Mouse (Mus musculus): ENCODE measurements around the gene Itprip.
A peak's percentile ranks its signal among the peaks of the same experiment; 100 is the strongest.

Itprip gene

GRCm38 (mm10) chr19:47917396-47917795 is 1.7 kb downstream of the Itprip start:
- no peak for DNase-seq (ENCODE audit: extremely low read depth, insufficient read length, low spot score)

- DNase-seq (ENCODE audit: extremely low read depth, insufficient read length, low spot score) = no peak
These were observed 3.8 kb downstream of the Itprip start for GRCm38 (mm10) chr19:47915251-47915650.

GRCm38 (mm10) chr19:47914191-47914590 is 4.9 kb downstream of the Itprip start:
- no peak for DNase-seq (ENCODE audit: extremely low read depth, insufficient read length, low spot score)

- DNase-seq (ENCODE audit: extremely low read depth, insufficient read length, low spot score) = no peak
These were observed 5.8 kb downstream of the Itprip start for GRCm38 (mm10) chr19:47913344-47913743.

GRCm38 (mm10) chr19:47910751-47911150 is 8.3 kb downstream of the Itprip start:
- DNase-seq (ENCODE audit: extremely low read depth, insufficient read length, low spot score) = no peak

GRCm38 (mm10) chr19:47910117-47910618 is 8.9 kb downstream of the Itprip start:
- no peak for DNase-seq (ENCODE audit: extremely low read depth, insufficient read length, low spot score)

- DNase-seq (ENCODE audit: extremely low read depth, insufficient read length, low spot score) = no peak
These were observed 9.5 kb downstream of the Itprip start for GRCm38 (mm10) chr19:47909387-47910116.

GRCm38 (mm10) chr19:47908961-47909371 is 10.1 kb downstream of the Itprip start:
- no peak for DNase-seq (ENCODE audit: extremely low read depth, insufficient read length, low spot score)

GRCm38 (mm10) chr19:47907596-47907995 is 11.5 kb downstream of the Itprip start:
- DNase-seq (ENCODE audit: extremely low read depth, insufficient read length, low spot score) = no peak

GRCm38 (mm10) chr19:47905603-47906002 is 13.5 kb downstream of the Itprip start:
- no peak for DNase-seq (ENCODE audit: extremely low read depth, insufficient read length, low spot score)

- DNase-seq (ENCODE audit: extremely low read depth, insufficient read length, low spot score) = no peak
These were observed 14.0 kb downstream of the Itprip start for GRCm38 (mm10) chr19:47905081-47905480.

- no peak for DNase-seq (ENCODE audit: extremely low read depth, insufficient read length, low spot score)
These were observed 15.4 kb downstream of the Itprip start for GRCm38 (mm10) chr19:47903679-47904078.

- peak; percentile 64 for DNase-seq (ENCODE audit: extremely low read depth, insufficient read length, low spot score)
These were observed 16.5 kb downstream of the Itprip start for GRCm38 (mm10) chr19:47902316-47903201.

GRCm38 (mm10) chr19:47900558-47900957 is 18.5 kb downstream of the Itprip start:
- DNase-seq (ENCODE audit: extremely low read depth, insufficient read length, low spot score) = no peak

GRCm38 (mm10) chr19:47900012-47900411 is 19.1 kb downstream of the Itprip start:
- DNase-seq (ENCODE audit: extremely low read depth, insufficient read length, low spot score) = no peak

GRCm38 (mm10) chr19:47898472-47899079 is 20.5 kb downstream of the Itprip start:
- DNase-seq (ENCODE audit: extremely low read depth, insufficient read length, low spot score) = no peak

- no peak for DNase-seq (ENCODE audit: extremely low read depth, insufficient read length, low spot score)
These were observed 26.0 kb downstream of the Itprip start for GRCm38 (mm10) chr19:47893092-47893491.

- peak; percentile 86 for DNase-seq (ENCODE audit: extremely low read depth, insufficient read length, low spot score)
These were observed 27.4 kb downstream of the Itprip start for GRCm38 (mm10) chr19:47891562-47892312.

- DNase-seq (ENCODE audit: extremely low read depth, insufficient read length, low spot score) = peak; percentile 85
These were observed 28.5 kb downstream of the Itprip start for GRCm38 (mm10) chr19:47890489-47891130.

GRCm38 (mm10) chr19:47888037-47888436 is 31.1 kb downstream of the Itprip start:
- DNase-seq (ENCODE audit: extremely low read depth, insufficient read length, low spot score) = no peak
